Mouse (Mus musculus): Measurements from ENCODE around the gene Arhgap10.

Gene Arhgap10

DNA sequence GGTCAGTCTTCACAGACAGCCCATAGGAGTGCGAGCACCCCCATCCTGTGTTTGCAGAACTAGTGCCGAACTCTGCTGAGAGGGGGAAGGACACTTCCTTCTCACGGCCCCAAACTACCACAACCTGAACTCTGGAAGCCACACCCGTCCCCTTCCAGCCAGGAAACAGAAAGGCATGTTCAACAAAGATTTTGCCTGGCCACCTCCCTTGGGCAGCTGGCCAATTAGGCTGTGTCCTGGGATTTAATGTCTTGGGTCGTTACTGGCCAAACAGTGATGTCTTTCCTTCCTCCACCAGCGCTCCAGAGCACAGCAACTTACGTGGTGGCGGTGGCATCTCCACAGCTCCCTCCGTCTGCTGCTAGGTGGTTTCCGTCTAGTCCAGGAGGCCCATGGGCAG, 240.9 kb downstream of the Arhgap10 start:
- DNase-seq, result no peak

DNA sequence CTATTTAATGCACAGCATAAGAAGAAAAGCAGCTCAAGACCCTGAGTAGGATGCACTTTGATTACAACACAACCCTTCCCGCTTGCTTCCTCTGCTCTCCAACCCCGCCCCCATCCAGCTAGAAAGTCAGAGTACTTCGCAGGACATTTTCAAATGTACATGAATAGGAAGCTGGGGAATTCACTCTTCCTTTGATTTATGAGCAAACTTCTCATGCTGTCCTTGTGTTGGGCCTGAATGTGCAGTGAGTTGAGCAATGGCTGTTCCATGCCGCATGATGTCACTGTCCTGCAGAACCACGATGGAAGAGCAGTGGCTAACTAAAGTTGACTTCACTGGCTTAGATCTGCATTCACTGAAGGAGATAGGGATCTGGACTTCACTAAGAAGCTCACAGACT, 242.2 kb downstream of the Arhgap10 start:
- no peak for DNase-seq

DNA sequence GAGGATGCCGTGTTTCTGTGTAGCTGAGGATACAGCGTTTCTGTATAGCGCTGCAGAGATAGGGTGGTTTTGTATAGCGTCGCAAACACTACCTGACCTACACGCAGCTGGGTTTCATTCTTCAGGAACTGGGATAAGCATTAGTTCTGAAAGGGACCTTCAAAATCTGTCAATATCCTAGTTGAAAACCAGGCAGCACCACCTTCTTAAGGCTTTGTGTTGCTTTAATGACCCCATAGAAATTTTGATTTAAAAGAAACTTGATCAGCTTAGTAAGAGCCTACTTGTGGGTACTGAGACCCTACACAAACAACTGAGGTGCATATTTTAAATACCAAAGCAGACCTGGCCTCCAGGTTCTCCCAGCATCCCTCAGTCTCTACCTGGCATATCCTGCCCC, 245.6 kb downstream of the Arhgap10 start:
- DNase-seq, result no peak

DNA sequence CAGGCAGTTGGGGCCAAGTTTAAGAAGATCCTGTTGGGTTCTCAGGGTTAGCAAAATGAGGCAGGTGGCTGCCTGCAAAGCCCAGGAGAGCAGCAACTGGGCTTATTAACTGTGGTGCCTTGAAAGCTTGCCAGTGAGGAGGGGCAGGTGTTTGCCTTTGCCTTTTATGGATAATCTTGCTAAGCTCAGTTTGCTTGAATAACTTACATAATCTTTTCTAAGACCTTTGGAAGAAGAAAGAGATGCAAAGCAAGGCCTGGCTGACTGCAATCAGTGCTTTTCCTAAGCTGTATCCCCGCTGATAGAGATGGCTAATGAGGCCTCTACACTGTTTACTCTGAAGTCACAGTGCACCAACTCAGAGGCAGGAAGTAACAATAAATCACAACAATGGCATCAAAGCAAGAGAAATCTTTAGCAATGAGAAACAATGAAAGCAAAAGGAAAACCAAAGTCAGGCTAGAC, 249.8 kb downstream of the Arhgap10 start:
- DNase-seq, result no peak

DNA sequence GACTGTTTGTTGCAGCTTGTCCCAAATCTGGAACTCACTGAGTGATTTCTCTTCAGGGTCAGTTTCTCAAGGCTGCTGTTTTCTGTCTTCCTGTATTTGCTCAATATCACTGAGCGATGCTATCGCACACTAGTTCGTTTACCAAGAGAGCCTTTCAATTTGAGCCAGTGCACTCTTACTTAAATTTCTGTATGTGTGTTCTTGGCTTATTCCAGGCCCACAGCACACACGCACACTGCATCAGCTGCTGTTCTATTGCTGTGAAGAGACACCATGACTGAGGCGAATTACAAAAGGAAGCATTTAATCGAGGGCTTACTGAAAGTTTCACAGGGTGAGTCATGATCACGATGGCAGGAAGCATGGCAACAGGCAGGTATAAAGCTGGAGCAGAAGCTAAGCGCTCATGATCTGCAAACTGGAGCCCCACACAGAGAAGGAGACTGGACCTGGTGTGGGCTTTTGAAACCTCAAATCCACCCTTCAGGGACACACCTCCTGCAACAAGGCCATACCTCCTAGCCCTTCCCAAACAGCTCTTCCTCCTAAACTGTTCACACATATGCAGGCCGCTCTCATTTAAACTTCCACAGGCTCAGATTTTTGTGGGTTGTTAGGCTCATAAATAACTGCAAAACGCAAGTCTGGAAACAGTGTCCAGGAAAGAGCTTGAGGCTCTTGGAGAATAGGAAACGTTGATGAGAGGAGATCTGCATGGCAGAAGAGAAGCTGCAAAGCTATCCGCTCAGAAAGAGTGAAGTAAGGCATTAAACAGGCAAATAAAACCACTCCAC, 255.3 kb downstream of the Arhgap10 start:
- DNase-seq, result no peak

DNA sequence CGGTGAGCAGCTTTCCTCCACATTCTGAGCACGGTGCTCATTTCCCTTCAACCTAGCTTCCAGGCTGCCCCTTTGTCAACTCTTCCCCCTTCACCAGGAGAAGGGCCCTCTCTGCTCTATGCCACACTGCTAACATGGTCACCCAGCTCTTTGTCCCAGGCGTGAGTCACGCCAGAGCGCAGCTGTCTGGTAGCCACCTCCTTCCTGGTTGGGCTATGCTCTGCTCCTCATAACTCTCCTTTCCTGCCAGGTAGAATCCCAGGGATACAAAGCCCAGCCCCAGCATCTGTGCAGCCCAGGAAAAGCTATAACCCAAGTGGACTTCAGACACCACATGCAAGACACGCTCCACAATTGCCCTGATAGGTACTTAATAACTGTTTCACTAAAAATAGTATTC, 256.5 kb downstream of the Arhgap10 start:
- DNase-seq, result no peak

DNA sequence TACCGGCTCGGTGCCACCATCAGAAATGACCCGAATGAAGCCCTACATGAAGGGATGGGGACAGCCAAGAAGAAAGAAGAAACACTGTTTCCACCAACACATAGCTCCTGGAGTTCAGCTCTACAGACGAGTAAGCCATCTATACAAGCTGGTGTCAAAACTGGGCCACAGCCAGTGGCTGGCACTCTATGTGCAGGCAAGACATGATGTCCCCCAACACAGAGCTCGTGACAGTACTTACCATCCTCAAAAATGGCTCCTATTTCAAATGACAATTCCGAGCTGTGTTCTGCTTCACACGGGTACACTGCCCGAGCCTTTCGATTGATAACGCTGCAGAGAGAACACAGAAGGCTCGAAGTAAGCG, 260.7 kb downstream of the Arhgap10 start:
- DNase-seq, result no peak

DNA sequence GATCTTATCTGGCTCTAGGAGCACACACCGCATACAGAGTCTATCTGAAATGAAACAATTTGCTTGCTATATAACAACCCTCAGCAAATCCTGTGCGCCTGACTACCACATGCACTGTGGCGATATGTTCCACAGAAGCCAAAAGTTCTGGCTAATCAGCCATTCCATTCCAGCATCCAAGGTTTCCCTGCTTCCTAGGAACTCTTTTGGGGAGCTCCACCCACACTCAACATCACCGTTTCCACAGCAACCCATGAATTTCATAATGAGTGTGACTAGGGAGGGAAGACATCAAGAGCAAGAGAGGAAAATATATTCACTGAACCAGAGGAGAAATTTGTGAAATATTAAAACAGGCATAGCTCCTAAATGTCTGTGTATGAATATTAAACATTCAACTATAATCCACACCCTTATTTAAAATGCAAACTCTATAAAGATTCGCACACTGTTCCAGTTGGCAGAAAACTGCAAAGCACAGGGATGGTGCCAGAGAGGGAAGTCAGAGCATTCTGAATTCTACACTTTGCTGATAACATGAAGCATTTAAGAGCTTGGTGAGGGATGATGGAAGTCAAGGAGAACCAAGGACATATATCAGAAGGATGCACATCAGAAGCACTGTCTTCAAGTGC, 261.2 kb downstream of the Arhgap10 start:
- no peak for DNase-seq

DNA sequence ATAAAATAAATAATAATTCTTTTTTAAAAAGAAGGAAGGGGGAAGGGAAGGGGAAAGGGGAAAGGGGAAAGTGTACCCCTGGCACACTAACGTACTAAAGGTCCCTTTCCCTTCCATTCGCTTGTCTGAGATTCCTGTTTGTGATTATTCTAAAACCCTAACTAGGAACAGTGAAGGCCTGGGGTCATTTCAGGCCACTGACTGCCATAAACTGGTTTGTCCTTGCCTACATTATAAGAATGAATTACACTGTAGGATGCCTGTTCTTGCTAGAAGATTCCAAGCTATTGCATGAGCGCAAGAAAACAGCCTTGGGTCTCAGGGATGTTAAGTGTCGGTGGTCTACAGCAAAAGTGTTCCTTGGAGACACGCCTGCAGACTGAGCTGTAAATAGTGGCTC, 263.3 kb downstream of the Arhgap10 start:
- DNase-seq, result no peak

DNA sequence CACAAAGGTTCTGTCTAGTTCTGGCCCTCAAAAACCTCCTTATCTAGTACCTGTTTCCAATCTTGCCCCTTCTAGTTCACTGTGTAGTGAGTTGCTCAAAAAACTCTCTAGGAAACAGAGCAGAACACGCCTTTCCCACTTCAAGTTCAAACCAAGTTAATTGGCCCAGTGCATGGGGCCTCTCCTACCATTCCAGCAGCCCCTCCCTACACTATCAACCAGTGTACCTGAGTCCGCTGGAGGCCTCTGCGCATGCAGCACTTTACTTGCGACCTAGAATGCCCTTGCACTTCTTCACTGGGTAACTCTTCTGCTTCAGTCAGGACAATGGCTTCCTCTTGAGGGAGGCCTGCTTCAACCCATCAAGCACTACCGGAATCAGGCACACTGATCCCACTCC, 266.6 kb downstream of the Arhgap10 start:
- no peak for DNase-seq

DNA sequence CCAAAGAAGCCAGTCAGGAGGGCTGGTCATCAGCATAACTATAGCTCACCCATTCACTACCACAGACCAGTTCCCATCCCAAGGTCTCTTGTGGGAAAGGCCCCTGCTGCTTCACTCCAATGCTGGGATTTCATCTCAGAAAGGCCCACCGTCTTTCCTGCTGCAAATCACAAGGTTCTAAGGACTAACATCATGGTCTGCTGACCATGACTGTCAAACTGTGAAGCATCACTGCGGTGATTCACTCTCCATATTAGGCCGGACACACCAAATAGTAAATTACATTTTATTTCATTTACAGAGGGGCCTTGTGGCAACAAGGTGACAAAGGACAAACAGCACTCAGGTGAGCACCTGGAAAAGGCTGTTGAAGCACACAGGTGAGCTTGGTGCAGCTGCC, 267.7 kb downstream of the Arhgap10 start:
- DNase-seq, result no peak

DNA sequence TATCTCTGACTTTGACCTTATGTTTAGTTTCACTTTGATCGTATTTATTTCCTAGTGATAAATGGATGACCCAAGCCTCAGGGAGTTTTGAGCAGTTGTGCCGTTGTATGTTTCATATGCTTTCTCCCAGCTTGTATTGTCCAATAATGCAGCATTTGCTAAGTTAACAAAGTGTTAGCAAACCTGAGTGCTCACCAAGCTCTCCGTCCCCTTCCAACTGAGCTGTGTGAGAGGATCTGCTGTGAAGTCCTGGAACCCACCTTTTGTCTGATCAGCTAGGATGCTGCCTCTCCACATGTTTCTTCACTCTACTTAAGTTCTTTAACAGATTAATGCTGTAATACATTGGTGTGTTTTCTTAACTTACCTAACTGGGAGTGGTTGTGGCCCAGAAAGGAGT, 276.4 kb downstream of the Arhgap10 start:
- no peak for DNase-seq

DNA sequence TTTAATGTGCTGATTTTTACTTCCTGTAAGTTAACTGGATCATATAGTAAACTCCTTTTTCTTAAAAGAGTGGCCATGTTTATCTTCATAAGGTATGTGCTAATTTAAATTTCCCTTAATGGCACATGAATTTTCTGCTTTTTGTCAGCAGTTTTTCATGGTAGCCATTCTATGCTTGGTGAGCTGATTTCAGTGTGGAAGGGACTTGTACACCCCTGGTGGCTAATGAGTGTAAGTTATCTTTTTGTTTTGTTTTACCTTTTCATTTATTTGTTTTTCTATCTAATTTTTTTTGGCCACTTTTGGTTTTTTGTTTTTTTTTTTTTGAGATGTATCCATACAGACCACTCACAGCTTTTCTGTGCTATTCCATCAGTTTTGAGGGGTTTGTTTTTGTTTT, 278.3 kb downstream of the Arhgap10 start:
- DNase-seq, result no peak

DNA sequence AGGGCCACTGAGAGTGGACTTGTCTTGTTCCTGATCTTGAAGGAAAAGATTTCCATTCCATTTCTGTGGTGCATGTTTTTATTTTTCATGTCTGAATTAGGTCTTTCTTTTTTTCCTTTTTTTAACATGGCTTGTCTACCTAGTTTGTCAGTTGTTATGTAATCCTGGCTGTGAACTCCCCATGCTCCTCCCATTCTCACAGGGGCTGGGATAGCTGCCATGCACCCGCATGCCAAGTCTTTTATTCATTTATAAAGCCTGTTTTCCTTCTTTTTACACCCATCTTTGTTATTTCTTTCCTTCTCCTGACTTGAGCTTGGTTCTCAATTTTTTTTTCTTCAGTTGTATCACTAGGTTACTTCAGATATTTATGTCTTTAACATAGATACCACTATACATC, 281.1 kb downstream of the Arhgap10 start:
- DNase-seq, result no peak

DNA sequence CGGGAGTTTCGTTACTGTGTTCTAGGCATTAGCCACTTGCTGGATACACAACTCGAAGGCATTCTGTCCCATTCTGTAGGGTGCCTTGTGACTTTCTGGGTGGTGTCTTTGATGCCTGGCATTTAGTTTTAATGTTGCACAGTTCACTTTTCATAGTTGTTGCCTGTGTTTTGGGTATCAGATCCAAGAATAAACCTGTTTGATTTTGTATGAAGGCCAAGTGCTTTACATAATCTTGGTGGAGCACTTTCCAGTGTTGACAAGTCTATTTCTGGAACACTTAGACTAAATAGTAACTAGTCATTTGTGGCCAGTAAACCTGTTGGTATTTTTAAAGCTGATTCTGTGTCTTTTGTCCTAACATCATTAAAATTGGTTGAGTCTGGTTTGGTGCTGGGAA, 285.3 kb downstream of the Arhgap10 start:
- DNase-seq, result no peak

DNA sequence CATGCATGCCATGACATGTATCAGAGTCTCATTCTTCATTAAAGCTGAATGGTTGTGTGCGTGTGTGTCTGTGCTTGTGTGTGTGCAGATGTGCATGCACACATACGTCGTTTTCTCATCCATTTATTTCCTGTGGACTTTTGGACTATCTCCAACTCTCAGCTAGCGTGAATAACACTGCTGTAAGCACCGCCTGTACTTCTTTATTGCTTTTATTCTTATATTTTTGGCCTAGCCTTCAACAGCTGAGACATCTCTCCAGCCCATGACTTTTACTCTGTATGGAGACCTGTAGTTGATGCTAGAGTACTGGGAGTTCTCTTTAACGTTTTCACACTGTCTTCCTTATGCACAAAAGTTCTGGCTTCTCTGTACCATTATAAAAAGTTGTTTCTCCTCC, 285.9 kb downstream of the Arhgap10 start:
- no peak for DNase-seq

DNA sequence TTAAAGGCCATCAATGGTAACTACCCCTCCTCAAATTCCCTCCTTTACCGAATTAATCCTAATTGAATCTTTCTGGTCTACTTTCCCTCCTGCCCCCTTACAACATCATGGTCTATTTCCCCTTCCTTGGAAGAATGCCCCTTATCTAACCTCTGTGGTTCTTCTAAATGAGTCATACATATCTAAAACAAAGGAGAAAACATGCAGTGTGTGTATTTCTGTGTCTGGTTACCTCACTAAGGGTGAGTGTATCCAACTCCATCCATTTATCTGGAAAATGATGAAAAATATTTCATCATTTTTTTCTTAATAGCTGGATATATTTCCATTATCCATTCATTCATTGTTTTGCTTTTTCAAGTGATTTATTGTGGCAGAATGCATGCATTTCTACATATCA, 286.5 kb downstream of the Arhgap10 start:
- DNase-seq, result no peak

DNA sequence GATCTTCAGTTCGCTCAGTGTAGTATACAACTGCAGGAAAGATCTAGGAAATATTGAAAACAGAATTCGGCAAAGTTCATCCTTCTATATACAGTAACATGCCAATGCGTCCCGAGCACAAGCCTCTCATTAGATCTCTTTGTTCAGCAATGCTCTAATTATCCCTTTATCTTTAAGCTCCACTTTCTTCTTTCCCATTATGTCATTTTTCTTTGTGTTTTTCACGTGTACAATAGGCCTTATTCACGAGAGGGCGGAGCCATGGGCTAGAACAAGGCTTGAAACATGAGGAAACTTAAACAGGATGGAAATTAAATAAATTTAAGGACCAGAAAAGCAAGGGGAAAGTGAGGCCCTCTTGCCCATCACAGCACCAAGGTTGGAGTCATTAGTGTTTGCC, 289.1 kb downstream of the Arhgap10 start:
- DNase-seq, result no peak

DNA sequence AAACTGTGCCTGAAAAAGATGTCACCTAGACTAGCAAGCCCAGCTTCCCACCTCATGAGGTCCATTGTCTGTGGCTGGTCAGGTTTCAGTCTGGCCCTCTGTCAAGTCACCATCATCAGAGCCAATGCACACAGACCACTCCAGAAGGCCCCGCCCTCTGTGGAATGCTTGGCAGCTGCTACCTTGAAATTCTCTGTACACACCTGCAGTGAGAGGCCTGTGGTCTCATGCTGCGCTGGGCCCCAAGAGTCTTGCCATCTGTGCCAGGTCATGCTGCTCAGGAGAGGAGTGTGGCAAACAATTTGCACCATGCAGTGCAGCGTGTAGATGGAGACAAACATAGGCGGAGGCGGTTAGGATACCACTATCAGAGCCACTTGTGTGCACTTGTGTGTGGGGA, 290.0 kb downstream of the Arhgap10 start:
- DNase-seq, result no peak

DNA sequence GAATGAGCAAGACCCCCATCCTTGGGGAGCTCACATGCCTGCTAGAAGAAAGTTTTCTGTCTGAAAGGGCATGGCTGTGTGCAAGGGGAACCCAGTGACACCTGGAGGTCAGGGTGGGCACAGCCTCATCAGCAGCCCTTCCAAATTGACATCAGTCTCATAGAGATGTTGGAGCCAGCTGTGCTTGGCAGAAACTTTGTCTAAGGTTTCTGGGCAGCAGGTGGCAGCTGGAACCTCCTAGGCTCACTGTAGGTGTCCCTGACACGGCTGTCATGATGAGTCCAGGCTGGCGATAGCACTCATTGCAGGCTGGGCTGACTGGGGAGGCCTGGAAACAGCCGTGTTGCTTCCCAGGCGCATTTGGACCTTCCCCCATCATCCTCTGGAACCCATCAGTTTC, 294.6 kb downstream of the Arhgap10 start:
- DNase-seq, result no peak

DNA sequence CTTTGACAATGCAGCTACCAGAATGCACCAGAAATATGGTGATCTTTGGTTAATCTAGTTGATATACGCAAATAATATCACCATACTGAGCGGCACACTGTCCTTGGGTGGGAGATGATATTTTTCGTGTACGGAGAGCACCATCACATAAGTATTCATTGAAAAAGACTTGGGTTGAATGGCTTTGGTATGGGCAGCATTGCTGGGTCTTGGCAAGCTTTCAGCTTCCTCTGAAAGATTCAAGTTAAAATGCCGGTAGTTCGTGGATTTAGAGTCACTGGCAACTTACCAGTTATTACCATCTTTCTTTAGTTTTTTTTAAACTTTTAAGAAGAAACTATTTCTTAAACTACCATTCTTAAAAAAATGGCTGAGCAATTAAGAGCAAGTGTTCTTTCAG, 302.6 kb downstream of the Arhgap10 start:
- no peak for DNase-seq

DNA sequence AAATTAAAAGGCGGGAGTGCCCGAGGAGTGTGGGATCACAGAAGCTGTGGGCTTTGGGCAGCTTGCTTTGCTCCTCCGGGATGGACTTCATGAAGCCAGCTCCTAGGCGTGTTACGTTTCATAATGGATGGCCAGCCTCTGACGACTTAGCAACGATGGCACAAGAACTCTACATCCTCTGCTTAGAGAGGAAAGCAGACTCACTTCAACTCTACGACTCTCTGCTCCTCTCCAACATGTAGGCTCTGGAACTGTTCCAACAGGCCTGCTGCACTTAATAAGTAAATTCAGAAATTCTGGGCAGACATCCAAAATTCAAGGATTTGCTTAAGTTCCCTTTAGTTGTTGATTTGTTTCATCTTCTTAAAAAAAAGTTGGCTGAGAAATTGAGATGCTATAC, 303.1 kb downstream of the Arhgap10 start:
- no peak for DNase-seq

DNA sequence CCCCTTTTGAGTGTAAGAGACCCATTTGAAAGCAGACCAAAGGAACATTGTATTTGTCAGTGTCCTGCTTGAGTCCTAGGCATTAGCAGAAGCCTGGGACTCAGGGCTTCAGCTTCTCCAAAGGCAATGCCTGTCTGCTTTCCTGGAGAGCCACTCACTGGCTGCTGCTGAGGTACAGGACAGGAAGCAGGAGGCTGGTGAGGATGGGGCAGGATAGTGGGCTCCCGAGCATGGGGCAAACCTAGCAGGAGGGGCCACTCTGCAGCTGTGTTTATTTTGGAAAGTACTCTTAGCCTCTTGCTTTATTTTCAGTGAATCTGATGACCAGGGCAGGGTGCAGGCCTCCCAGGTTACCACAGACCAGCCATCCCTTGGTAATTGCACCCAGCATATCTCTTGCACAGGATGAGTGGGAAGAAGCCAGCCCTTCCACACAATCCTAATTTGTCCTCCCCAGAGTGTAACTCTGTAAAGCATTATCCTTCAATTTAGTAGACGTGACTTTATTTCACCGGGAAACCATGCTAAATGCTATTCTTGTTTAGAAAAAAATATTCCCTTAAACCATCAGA, 303.8 kb downstream of the Arhgap10 start:
- DNase-seq, result no peak

DNA sequence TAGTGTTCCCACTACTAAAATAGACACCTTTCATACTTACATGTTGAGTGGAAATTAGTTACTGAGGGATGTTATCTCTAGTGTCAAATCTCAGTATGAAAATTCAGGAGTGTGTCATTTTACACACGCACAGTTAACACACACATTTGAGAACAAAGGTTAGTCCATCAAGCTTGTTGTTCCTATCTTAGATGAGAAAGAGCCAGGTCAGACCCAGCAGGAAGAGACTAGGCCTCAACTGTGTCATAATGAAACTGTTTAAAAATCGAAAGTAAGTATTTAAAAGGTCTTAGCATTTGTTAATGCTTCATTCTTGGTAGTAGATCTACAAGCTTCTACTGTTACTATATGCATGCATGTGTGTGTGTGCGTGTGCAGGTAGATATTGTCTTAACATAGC, 308.5 kb downstream of the Arhgap10 start:
- no peak for DNase-seq

Data from thymus, adult 18-20 months (tissue).